Comparison of ENCODE assay signal across 22 mouse cellular contexts in the genomic region with DNA sequence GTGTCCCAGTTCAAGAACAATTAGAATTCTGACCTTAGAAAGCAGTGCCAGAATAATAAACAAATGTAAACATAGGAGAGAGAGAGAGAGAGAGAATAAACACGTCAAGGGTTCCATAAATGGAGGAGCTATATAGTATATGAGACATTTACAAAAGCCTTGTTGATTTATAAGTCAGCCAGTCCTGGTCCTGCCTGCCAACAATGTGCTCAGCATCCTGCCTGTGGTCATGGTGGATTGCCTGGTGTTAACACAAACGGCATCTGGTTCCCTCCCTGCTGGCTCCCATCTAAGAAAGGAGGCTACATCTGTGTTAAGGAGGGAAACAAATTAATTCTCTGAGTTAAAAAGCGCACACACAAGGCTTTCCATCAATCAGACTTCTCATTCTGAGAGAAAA.
DNase-seq lines count a peak whose midpoint lies in the region; ATAC-seq and TF ChIP-seq lines count a peak whose summit lies in the region.
"Had no signal": no experiment of that assay in that cellular context is flagged by ENCODE, and none has a peak within 500 bp of the region (broad histone marks: within the 10 kb centered on the region; RNA-seq: fewer than 3 reads in every experiment).

No protein-coding gene starts in this region.

- no peaks in the 10 kb centered on the region for H3K36me3 ChIP-seq in embryonic facial prominence, embryonic 14.5 days (ENCODE audit: control insufficient read depth, insufficient read depth, low read length)
- H3K36me3 ChIP-seq in embryonic facial prominence, embryonic 10.5 days (replicated peaks), result no peaks in the 10 kb centered on the region
- H3K36me3 ChIP-seq in kidney, postnatal 0 days (ENCODE audit: insufficient read depth, low read length), result no peaks in the 10 kb centered on the region
- no peaks in the 10 kb centered on the region for H3K36me3 ChIP-seq in kidney, embryonic 14.5 days (ENCODE audit: control insufficient read depth, insufficient read depth, low read length)
- no peaks in the 10 kb centered on the region for H3K36me3 ChIP-seq in midbrain, embryonic 11.5 days (ENCODE audit: control insufficient read depth, insufficient read depth, low read length)
- H3K36me3 ChIP-seq in midbrain, embryonic 15.5 days (replicated peaks), result no peaks in the 10 kb centered on the region
- no peaks in the 10 kb centered on the region for H3K36me3 ChIP-seq in midbrain, embryonic 10.5 days
- H3K36me3 ChIP-seq: embryonic facial prominence, embryonic 12.5 days; G1E; heart, embryonic 13.5 days had no signal

- no peak for TF ChIP-seq CTCF in kidney, postnatal 0 days (IDR thresholded peaks at IDR 0.05; ENCODE audit: low read depth)

- H3K4me3 ChIP-seq in embryonic facial prominence, embryonic 14.5 days (ENCODE audit: low read depth, low read length), result no peak overlapping the region
- H3K4me3 ChIP-seq in embryonic facial prominence, embryonic 10.5 days, result no peak overlapping the region
- no peak overlapping the region for H3K4me3 ChIP-seq in kidney, postnatal 0 days (replicated peaks; ENCODE audit: low read depth, low read length)
- H3K4me3 ChIP-seq in kidney, embryonic 14.5 days (ENCODE audit: low read length), result no peak overlapping the region
- no peak overlapping the region for H3K4me3 ChIP-seq in midbrain, embryonic 11.5 days (ENCODE audit: low read depth, low read length)
- H3K4me3 ChIP-seq in midbrain, embryonic 15.5 days, result no peak overlapping the region
- H3K4me3 ChIP-seq in midbrain, embryonic 10.5 days, result no peak overlapping the region
- H3K4me3 ChIP-seq: embryonic facial prominence, embryonic 12.5 days; heart, embryonic 13.5 days had no signal

- no peaks in the 10 kb centered on the region for H3K9me3 ChIP-seq in embryonic facial prominence, embryonic 14.5 days (ENCODE audit: control insufficient read depth, low read length)
- no peaks in the 10 kb centered on the region for H3K9me3 ChIP-seq in embryonic facial prominence, embryonic 10.5 days
- no peaks in the 10 kb centered on the region for H3K9me3 ChIP-seq in kidney, postnatal 0 days (replicated peaks; ENCODE audit: low read length)
- no peaks in the 10 kb centered on the region for H3K9me3 ChIP-seq in kidney, embryonic 14.5 days (ENCODE audit: control insufficient read depth, low read length)
- no peaks in the 10 kb centered on the region for H3K9me3 ChIP-seq in midbrain, embryonic 11.5 days (ENCODE audit: control insufficient read depth, low read length)
- no peaks in the 10 kb centered on the region for H3K9me3 ChIP-seq in midbrain, embryonic 15.5 days
- H3K9me3 ChIP-seq in midbrain, embryonic 10.5 days (replicated peaks), result no peaks in the 10 kb centered on the region
- H3K9me3 ChIP-seq: embryonic facial prominence, embryonic 12.5 days; G1E had no signal

- H3K27me3 ChIP-seq in embryonic facial prominence, embryonic 14.5 days (replicated peaks; ENCODE audit: control insufficient read depth, insufficient read depth, low read length), result no peaks in the 10 kb centered on the region
- H3K27me3 ChIP-seq in embryonic facial prominence, embryonic 10.5 days (replicated peaks; ENCODE audit: low read depth, poor library complexity, severe bottlenecking), result no peaks in the 10 kb centered on the region
- no peaks in the 10 kb centered on the region; the same call in 1 of the 2 replicates for H3K27me3 ChIP-seq in kidney, postnatal 0 days (ENCODE audit: insufficient read depth, low read length)
- no peaks in the 10 kb centered on the region for H3K27me3 ChIP-seq in kidney, embryonic 14.5 days (ENCODE audit: control insufficient read depth, insufficient read depth, low read length)
- H3K27me3 ChIP-seq in midbrain, embryonic 11.5 days (ENCODE audit: control insufficient read depth, insufficient read depth, low read length), result no peaks in the 10 kb centered on the region
- no peaks in the 10 kb centered on the region for H3K27me3 ChIP-seq in midbrain, embryonic 15.5 days (replicated peaks)
- no peaks in the 10 kb centered on the region for H3K27me3 ChIP-seq in midbrain, embryonic 10.5 days (ENCODE audit: low read depth, poor library complexity, severe bottlenecking)
- H3K27me3 ChIP-seq: embryonic facial prominence, embryonic 12.5 days; heart, embryonic 13.5 days had no signal

- 47% methylated on average over 3 of the region's 3 CpGs for WGBS in embryonic facial prominence, embryonic 14.5 days
- WGBS in embryonic facial prominence, embryonic 10.5 days, result 62% methylated on average over 3 of the region's 3 CpGs
- WGBS in kidney, postnatal 0 days, result 54% methylated on average over 3 of the region's 3 CpGs
- WGBS in kidney, embryonic 14.5 days, result 45% methylated on average over 3 of the region's 3 CpGs
- 51% methylated on average over 3 of the region's 3 CpGs for WGBS in midbrain, embryonic 11.5 days
- 52% methylated on average over 3 of the region's 3 CpGs for WGBS in midbrain, embryonic 15.5 days
- WGBS in midbrain, embryonic 10.5 days, result 64% methylated on average over 3 of the region's 3 CpGs

- no peak overlapping the region for H3K9ac ChIP-seq in embryonic facial prominence, embryonic 14.5 days (ENCODE audit: low read depth, low read length)
- no peak overlapping the region for H3K9ac ChIP-seq in kidney, postnatal 0 days (ENCODE audit: low read depth, low read length)
- H3K9ac ChIP-seq in kidney, embryonic 14.5 days (ENCODE audit: low read depth, low read length), result no peak overlapping the region
- no peak overlapping the region for H3K9ac ChIP-seq in midbrain, embryonic 11.5 days (ENCODE audit: low read length)
- no peak overlapping the region for H3K9ac ChIP-seq in midbrain, embryonic 15.5 days
- H3K9ac ChIP-seq: embryonic facial prominence, embryonic 12.5 days; heart, embryonic 13.5 days had no signal

- peak; percentile 79; the same call in 1 of the 2 replicates for ATAC-seq in embryonic facial prominence, embryonic 14.5 days (ENCODE audit: low read depth)
- ATAC-seq in kidney, postnatal 0 days (replicated peaks; ENCODE audit: low FRiP score, low read depth), result no peak
- no peak for ATAC-seq in kidney, embryonic 14.5 days (ENCODE audit: low FRiP score, low TSS enrichment)
- ATAC-seq in midbrain, embryonic 11.5 days (ENCODE audit: low FRiP score), result no peak
- no peak for ATAC-seq in midbrain, embryonic 15.5 days (replicated peaks)
- ATAC-seq: CD4-positive, CD25-positive, alpha-beta regulatory T cell, adult 4 months; forebrain, embryonic 14.5 days had no signal

- H3K4me2 ChIP-seq in embryonic facial prominence, embryonic 14.5 days (ENCODE audit: low read depth, low read length), result no peak overlapping the region
- no peak overlapping the region for H3K4me2 ChIP-seq in kidney, postnatal 0 days (ENCODE audit: low read length)
- H3K4me2 ChIP-seq in kidney, embryonic 14.5 days (replicated peaks; ENCODE audit: low read depth, low read length), result no peak overlapping the region
- no peak overlapping the region for H3K4me2 ChIP-seq in midbrain, embryonic 11.5 days
- H3K4me2 ChIP-seq in midbrain, embryonic 15.5 days, result no peak overlapping the region
- H3K4me2 ChIP-seq: embryonic facial prominence, embryonic 12.5 days; heart, embryonic 13.5 days had no signal

- peak; percentile 86 for DNase-seq in embryonic facial prominence, embryonic 14.5 days (ENCODE audit: low spot score)
- no peak for DNase-seq in embryonic facial prominence, embryonic 10.5 days (ENCODE audit: low spot score)
- peak; percentile 14 for DNase-seq in kidney, postnatal 0 days (ENCODE audit: low spot score)
- DNase-seq in midbrain, embryonic 11.5 days (ENCODE audit: low spot score, missing footprints), result peak; percentile 51
- DNase-seq in midbrain, embryonic 10.5 days (ENCODE audit: low spot score), result no peak
- DNase-seq: adrenal gland, adult 8-10 months; adrenal gland, postnatal 36 days; B cell, adult 2 months; cerebellum, adult 11 months; cerebellum, adult 8-10 months; cerebellum, postnatal 14 days; embryo, embryonic 11 days; gastrocnemius, postnatal 36 days; heart, adult 11 months; heart, postnatal 36 days had no signal

- H3K4me1 ChIP-seq in embryonic facial prominence, embryonic 14.5 days (ENCODE audit: control insufficient read depth, insufficient read depth, low read length), result no peaks in the 10 kb centered on the region
- no peaks in the 10 kb centered on the region for H3K4me1 ChIP-seq in embryonic facial prominence, embryonic 10.5 days
- H3K4me1 ChIP-seq in kidney, postnatal 0 days (replicated peaks; ENCODE audit: insufficient read depth, low read length), result no peaks in the 10 kb centered on the region
- no peaks in the 10 kb centered on the region for H3K4me1 ChIP-seq in kidney, embryonic 14.5 days (ENCODE audit: control insufficient read depth, insufficient read depth, low read length)
- H3K4me1 ChIP-seq in midbrain, embryonic 11.5 days (ENCODE audit: control insufficient read depth, insufficient read depth, low read length), result no peaks in the 10 kb centered on the region
- no peaks in the 10 kb centered on the region for H3K4me1 ChIP-seq in midbrain, embryonic 15.5 days
- H3K4me1 ChIP-seq in midbrain, embryonic 10.5 days, result 0 out of 2 replicates have a peak, but pooled peaks cover 4% of the 10 kb centered on the region
- H3K4me1 ChIP-seq: embryonic facial prominence, embryonic 12.5 days; heart, embryonic 13.5 days had no signal

- no peak overlapping the region for H3K27ac ChIP-seq in embryonic facial prominence, embryonic 14.5 days (replicated peaks; ENCODE audit: low read depth, low read length)
- H3K27ac ChIP-seq in embryonic facial prominence, embryonic 10.5 days (replicated peaks), result no peak overlapping the region
- H3K27ac ChIP-seq in kidney, postnatal 0 days, result no peak overlapping the region
- no peak overlapping the region for H3K27ac ChIP-seq in kidney, embryonic 14.5 days (ENCODE audit: low read depth, low read length)
- H3K27ac ChIP-seq in midbrain, embryonic 11.5 days (ENCODE audit: low read depth, low read length), result no peak overlapping the region
- H3K27ac ChIP-seq in midbrain, embryonic 15.5 days, result no peak overlapping the region
- no peak overlapping the region for H3K27ac ChIP-seq in midbrain, embryonic 10.5 days (replicated peaks)
- H3K27ac ChIP-seq: embryonic facial prominence, embryonic 12.5 days; heart, embryonic 13.5 days had no signal

Comparison
In these comparisons a context has a peak if more than half of its experiments do, and no peak if none do; other contexts are left out.
1. DNase-seq: peak in embryonic facial prominence, embryonic 14.5 days (single experiment), kidney, postnatal 0 days (single experiment) and midbrain, embryonic 11.5 days (single experiment); none in embryonic facial prominence, embryonic 10.5 days (single experiment) and midbrain, embryonic 10.5 days (single experiment).